Mouse (Mus musculus) G1E (cell line): ENCODE results near the gene Foxn3. TPM values are rescaled to one million over a fixed set of nuclear protein-coding genes. Genes with fewer than 3 reads are reported as not detected.

Experiments
- ATAC-seq: 2 replicates; pipeline ENCODE4 v1.8.0; 2016; ENCODE audit warnings: mild to moderate bottlenecking; ENCODE audit not compliant: insufficient number of reproducible peaks, poor library complexity, low FRiP score, severe bottlenecking; ENCODE audit errors: extremely low read depth
- DNase-seq: peaks from one replicate; pipeline ENCODE4 v3.0.0; 2012; ENCODE audit warnings: low spot score
- H3K27me3 ChIP-seq: 2 replicates; pipeline ENCODE4 v1.6.1; 2012; ENCODE audit warnings: mild to moderate bottlenecking, low read length, inconsistent platforms; ENCODE audit not compliant: insufficient read depth
- H3K36me3 ChIP-seq: replicated peaks from 2 replicates; pipeline ENCODE3; 2012; ENCODE audit warnings: mild to moderate bottlenecking, inconsistent platforms
- H3K4me1 ChIP-seq: 2 replicates; pipeline ENCODE4 v1.6.1; 2012; ENCODE audit warnings: low read depth, low read length, inconsistent platforms, mixed read lengths; ENCODE audit not compliant: insufficient read depth
- H3K4me3 ChIP-seq: 2 replicates; pipeline ENCODE4 v1.5.1; 2012; ENCODE audit warnings: low read depth, mild to moderate bottlenecking, inconsistent platforms, low read length, moderate library complexity, mixed read lengths
- H3K9me3 ChIP-seq: replicated peaks from 2 replicates; pipeline ENCODE4 v1.6.1; 2012; ENCODE audit warnings: inconsistent platforms
- CTCF ChIP-seq: IDR thresholded peaks from 2 replicates; pipeline ENCODE4 v1.5.1; 2012; ENCODE audit warnings: low read depth, low read length, inconsistent platforms, mixed read lengths
- GATA1 ChIP-seq: IDR thresholded peaks from 2 replicates; pipeline ENCODE4 v1.6.1; 2012; ENCODE audit warnings: borderline replicate concordance, low read length, inconsistent platforms, mixed read lengths
- GATA2 ChIP-seq: IDR thresholded peaks from 2 replicates; pipeline ENCODE4 v1.6.1; 2012; ENCODE audit warnings: low read depth, low read length, inconsistent platforms, borderline replicate concordance
- POLR2AphosphoS5 ChIP-seq: IDR thresholded peaks from 2 replicates; pipeline ENCODE4 v1.6.1; 2012; ENCODE audit warnings: low read depth, low read length, inconsistent platforms; ENCODE audit not compliant: insufficient replicate concordance
- TAL1 ChIP-seq: conservative IDR thresholded peaks from 2 replicates; pipeline ENCODE4 v1.6.1; 2012; ENCODE audit warnings: low read depth, low read length, inconsistent platforms, mixed read lengths
- polyA plus RNA-seq: library from polyadenylated mRNA; stranded (reverse); fragments of >175 nt; gene quantifications from 2 replicates; pipeline ENCODE4 v1.2.3, GENCODE M21; 2012
- total RNA-seq, 2 experiments: library from RNA; stranded (forward) in 1 of 2; stranded (reverse) in 1 of 2; fragments of 200-1000 nt in 1 of 2; fragments of >200 nt in 1 of 2; fragmentation: Nextera tagmentation in 1 of 2; gene quantifications; 2 replicates each; pipeline ENCODE4 v1.2.3; 2014 to 2017

Gene Foxn3
- total and polyA plus RNA-seq, 3 experiments = 15.1 to 111 (median 20.1) TPM

DNA sequence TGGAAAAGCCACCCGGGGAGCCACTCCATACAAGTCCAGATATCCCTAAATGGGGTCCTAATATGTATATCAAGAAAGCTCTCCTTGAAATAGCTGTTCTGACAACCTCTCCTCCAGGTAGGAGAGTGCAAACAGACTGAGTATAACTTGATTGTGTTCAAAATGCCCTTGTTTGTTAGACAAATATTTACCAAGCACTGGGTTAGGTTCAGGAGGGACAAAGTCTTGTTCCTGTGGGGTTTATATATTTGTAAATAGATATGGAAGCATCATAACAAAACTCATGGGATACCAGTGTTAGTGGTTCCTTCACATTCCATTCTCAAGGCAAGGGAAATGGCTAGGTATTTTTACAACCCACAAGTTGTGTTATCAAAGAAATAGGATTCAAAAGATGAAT, 166.9 kb downstream of the Foxn3 start:
- TF ChIP-seq POLR2AphosphoS5 = no peak
- Histone ChIP-seq H3K4me1 (peaks cover 19% of the 10 kb centered on the region), H3K9me3 (peaks cover 24% of the 10 kb centered on the region), H3K27me3 (no peaks in the 10 kb centered on the region; the same call in 1 of the 2 replicates), H3K4me3 (no peak overlapping the region), H3K36me3 (no peaks in the 10 kb centered on the region)
- ATAC-seq (no peak), DNase-seq (no peak)

DNA sequence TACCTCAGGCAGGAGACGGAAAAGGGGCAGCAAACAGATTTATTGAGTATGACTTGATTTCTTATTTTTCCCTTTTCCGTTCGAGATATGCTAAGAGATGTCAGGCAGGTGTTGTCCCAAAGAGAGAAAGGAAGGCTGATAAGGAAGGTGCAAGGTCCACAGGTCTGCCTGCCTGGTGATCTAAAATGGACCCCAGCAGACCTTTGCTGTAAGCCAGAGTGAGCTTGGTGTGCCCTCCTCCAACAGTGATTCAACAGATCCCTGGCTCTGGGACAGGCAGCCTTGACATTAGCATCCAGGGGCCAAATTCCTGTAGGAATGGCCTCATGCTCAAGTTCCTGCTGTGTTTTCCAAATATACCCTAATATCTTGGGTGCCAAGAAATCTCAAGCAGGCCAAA, 168.3 kb downstream of the Foxn3 start:
- TF ChIP-seq GATA1 = no peak
- TF ChIP-seq POLR2AphosphoS5 = no peak
- no peak for TF ChIP-seq GATA2
- no peak for TF ChIP-seq CTCF
- TF ChIP-seq TAL1 = no peak
- Histone ChIP-seq H3K9me3 (peaks cover 19% of the 10 kb centered on the region), H3K4me3 (no peak overlapping the region), H3K4me1 (peaks cover 31% of the 10 kb centered on the region), H3K36me3 (peaks cover 2% of the 10 kb centered on the region), H3K27me3 (no peaks in the 10 kb centered on the region; the same call in 1 of the 2 replicates)
- ATAC-seq = no peak
- DNase-seq = no peak

DNA sequence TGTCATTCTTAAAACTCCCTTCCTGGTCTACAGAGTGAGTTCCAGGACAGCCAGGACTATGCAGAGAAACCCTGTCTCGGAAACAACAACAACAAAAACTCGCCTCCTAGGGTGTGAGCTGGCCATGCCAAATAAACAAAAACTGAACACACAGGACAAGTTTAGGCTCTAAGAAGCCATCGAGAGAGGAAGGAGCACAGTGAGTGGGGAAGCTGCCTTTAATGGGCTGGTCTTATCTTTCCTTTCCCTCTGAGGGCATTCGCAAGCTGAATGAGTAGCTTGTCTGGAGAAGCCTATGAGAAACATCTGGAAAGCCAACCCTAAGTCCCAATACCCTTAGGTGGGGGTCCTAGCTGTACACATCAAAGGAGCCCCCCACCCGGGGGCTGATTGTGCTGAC, 168.7 kb downstream of the Foxn3 start:
- ATAC-seq (no peak), DNase-seq (no peak)
- TF ChIP-seq TAL1 (no peak), GATA2 (no peak), GATA1 (no peak), CTCF (no peak), POLR2AphosphoS5 (no peak)
- Histone ChIP-seq H3K36me3 (peaks cover 3% of the 10 kb centered on the region), H3K27me3 (no peaks in the 10 kb centered on the region; the same call in 1 of the 2 replicates), H3K4me3 (no peak overlapping the region), H3K4me1 (peaks cover 31% of the 10 kb centered on the region), H3K9me3 (peaks cover 19% of the 10 kb centered on the region)

DNA sequence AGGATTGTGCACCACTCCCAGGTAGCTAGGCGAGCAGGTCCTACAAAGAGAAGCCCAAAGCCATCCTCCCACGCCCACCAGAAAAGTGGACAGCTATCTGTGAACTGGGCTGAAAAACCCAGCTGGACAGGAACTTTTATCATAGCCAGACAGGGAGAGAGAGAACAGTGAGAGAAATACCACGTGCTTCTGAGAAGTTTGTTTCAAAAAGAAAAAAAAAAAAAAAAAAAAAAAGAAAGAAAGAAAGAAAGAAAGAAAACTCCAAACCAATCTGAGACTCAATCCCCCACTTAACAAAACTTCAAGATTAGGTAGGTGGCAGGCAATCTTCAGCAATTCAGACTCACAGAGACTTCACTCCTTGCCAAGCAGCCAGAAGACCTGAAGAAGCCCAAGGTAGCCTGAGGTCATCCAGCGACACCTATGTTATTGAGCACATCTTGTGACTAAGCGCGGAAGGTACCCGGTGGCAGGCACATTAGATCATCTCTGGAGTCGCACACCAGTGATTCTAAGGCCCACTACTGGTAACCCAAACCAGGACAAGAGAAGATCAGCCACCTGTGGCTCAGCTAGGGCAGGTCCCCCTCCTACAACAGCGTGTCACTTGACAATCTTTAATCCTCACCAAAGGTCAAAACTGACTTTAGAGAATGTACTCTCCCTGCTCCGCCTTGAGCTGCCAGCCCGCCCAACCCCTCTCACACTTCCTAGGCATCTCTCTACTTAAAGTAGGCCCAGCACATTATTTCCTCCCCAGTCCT, 169.3 kb downstream of the Foxn3 start:
- H3K4me3 ChIP-seq = peak overlapping the region; percentile 82; the same call in 1 of the 2 replicates
- TF ChIP-seq POLR2AphosphoS5 = no peak
- no peak for TF ChIP-seq GATA2
- no peak for TF ChIP-seq CTCF
- no peak for TF ChIP-seq TAL1
- no peak for TF ChIP-seq GATA1
- H3K27me3 ChIP-seq = no peaks in the 10 kb centered on the region; the same call in 1 of the 2 replicates
- peaks cover 31% of the 10 kb centered on the region for H3K4me1 ChIP-seq
- no peak for DNase-seq
- no peak for ATAC-seq
- peaks cover 8% of the 10 kb centered on the region for H3K36me3 ChIP-seq
- H3K9me3 ChIP-seq = peaks cover 17% of the 10 kb centered on the region

DNA sequence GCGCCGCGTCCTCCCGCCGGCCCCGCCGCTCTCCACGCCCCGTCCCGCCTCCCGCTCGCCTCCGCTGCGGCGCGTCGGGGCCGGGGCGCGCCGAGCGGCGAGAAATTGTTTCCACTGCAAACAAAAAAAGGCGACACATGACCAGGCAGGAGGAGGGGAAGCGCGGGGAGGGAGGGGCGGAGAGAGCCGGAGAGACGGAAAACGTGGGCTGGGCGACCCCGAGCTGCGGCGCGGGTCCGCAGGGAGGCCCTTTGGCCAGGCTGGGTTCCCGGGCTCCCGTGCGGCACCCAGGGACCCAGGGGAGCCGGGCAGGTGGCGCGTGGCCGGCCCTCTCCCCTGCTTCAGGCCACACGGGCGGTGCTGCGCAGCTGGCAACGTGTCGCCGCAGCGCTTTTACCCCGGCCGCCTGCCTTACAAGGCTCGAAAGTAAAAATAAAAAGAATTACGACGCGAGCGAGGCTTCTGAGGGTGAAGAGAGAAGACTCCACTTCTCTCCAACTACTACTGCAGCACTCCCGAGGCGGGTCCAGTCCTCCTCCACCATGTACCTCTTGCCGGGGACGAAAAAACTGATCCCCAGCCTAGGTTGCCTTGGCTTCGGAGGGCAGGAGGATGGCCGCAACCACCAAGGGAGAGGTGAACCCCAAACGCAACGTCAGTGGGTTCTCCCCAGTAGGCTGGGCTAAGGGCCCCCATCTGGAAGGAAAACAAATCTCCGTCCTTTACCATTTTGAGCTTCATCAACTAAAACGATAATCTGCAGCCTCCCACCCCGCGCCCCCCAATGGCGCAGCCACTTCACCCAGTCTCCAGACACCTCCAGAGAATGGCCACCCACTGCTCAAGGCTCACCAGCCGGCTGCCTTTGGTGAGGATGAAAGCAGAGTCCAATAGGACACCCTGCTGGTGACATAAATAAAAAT, 170.2 kb downstream of the Foxn3 start:
- ATAC-seq (peak; percentile 41), DNase-seq (peak; percentile 93)
- H3K36me3 ChIP-seq = peaks cover 17% of the 10 kb centered on the region
- no peaks in the 10 kb centered on the region; the same call in 1 of the 2 replicates for H3K27me3 ChIP-seq
- no peak for TF ChIP-seq GATA2
- TF ChIP-seq TAL1 = no peak
- TF ChIP-seq GATA1 = no peak
- TF ChIP-seq CTCF = no peak
- no peak for TF ChIP-seq POLR2AphosphoS5
- peaks cover 33% of the 10 kb centered on the region for H3K4me1 ChIP-seq
- peaks cover 22% of the 10 kb centered on the region for H3K9me3 ChIP-seq
- H3K4me3 ChIP-seq = peak overlapping the region; percentile 82

DNA sequence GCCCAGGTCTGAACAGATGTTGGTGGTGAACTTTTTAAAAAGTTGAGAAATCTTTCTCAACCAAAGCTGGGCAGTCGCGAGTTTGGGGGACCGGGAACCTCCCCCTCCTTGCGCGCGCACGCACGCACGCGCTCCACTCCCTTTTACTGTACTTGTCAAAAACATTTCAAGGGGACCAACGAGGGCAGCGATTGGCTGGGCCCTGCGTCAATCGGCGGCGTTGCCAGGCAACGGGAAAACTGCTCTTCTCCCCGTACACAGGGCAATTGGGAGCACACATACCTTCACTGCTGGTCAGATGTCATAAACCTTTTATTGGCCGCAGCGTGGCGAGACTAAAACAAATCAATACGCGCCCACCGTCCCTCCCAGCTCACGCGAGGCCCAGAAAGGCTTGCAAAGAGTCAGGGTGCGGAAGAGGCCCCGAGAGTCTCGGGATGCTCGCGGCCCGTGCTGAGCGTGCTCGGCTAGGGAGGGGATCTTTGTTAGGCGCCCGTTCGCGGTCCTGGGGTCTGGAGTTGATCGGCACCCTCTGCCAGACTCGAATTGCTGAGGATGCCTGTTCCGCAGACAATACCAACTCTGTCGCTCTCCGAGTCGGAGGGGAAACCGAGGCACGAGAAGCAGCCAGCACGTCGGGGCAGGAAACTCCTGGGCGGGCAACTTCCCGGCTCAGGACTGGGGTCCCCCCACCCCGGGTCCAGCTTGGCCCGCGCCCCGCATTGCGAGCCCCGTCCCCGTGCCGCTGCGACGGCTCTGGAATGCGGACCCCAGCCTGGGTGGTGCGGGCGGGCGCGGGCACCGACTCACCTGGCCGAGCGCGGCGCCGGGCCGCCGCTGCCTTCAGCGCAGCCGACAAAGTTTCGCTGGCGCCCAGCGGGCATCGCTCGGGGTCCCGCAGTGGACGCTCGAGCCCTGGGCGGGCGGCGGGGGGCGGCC, 171.2 kb downstream of the Foxn3 start:
- TF ChIP-seq GATA2 = no peak
- peaks cover 23% of the 10 kb centered on the region for H3K36me3 ChIP-seq

More for the DNA sequence above, 171.2 kb downstream of the Foxn3 start:
- ATAC-seq (peak; percentile 89), DNase-seq (peak; percentile 99)
- H3K27me3 ChIP-seq = no peaks in the 10 kb centered on the region; the same call in 1 of the 2 replicates
- peaks cover 20% of the 10 kb centered on the region for H3K9me3 ChIP-seq
- H3K4me3 ChIP-seq = peak overlapping the region; percentile 82
- peaks cover 33% of the 10 kb centered on the region for H3K4me1 ChIP-seq
